In the genomic region with DNA sequence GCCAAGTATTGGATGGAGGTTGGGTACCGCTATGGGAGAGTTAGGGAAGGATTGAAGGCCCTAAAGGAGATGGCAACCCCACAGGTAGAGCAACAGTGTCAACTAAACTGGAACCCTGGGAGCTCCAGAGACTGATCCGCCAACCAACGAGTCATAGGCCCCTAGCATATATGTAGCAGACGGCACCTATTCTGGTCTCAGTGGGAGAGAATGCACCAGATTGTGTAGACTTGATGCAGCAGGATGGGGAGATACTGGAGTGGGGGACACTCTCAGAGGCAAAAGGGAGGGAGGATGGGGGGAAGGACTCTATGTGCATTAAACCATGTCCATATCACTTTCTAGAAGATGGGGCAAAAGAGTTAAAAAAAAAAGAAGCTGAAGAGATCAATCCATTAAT, we compare ENCODE assay signal across 30 mouse cellular contexts.
"Had no signal": no experiment of that assay in that cellular context is flagged by ENCODE, and none has a peak within 500 bp of the region (broad histone marks: within the 10 kb centered on the region; RNA-seq: fewer than 3 reads in every experiment).

No protein-coding gene starts in this region.

- ATAC-seq: liver, embryonic 12.5 days; liver, postnatal 0 days; lung, postnatal 0 days; midbrain, embryonic 13.5 days; midbrain, embryonic 15.5 days; midbrain, embryonic 16.5 days had no signal

- H3K27ac ChIP-seq: limb, embryonic 10.5 days; limb, embryonic 12.5 days; limb, embryonic 13.5 days; limb, embryonic 15.5 days; liver, embryonic 12.5 days; liver, embryonic 13.5 days; liver, embryonic 14.5 days; liver, embryonic 15.5 days; lung, embryonic 15.5 days; macrophage; midbrain, embryonic 10.5 days; midbrain, embryonic 12.5 days; midbrain, embryonic 13.5 days; midbrain, embryonic 15.5 days; neural tube, embryonic 12.5 days had no signal

- H3K4me3 ChIP-seq: limb, embryonic 10.5 days; limb, embryonic 12.5 days; limb, embryonic 13.5 days; limb, embryonic 15.5 days; liver, embryonic 12.5 days; liver, embryonic 13.5 days; liver, embryonic 15.5 days; lung, embryonic 15.5 days; megakaryocyte, embryonic 14.5 days; midbrain, embryonic 10.5 days; midbrain, embryonic 12.5 days; midbrain, embryonic 13.5 days; midbrain, embryonic 15.5 days; myocyte; neural tube, embryonic 12.5 days had no signal

- H3K27me3 ChIP-seq: limb, embryonic 12.5 days; limb, embryonic 13.5 days; limb, embryonic 15.5 days; liver, embryonic 12.5 days; liver, embryonic 13.5 days; liver, embryonic 15.5 days; lung, embryonic 15.5 days; midbrain, embryonic 12.5 days; midbrain, embryonic 13.5 days; midbrain, embryonic 15.5 days; neural tube, embryonic 12.5 days had no signal

- H3K4me1 ChIP-seq: limb, embryonic 10.5 days; limb, embryonic 12.5 days; limb, embryonic 13.5 days; limb, embryonic 15.5 days; liver, embryonic 12.5 days; liver, embryonic 13.5 days; liver, embryonic 15.5 days; lung, embryonic 15.5 days; megakaryocyte, embryonic 14.5 days; midbrain, embryonic 10.5 days; midbrain, embryonic 12.5 days; midbrain, embryonic 13.5 days; midbrain, embryonic 15.5 days; neural tube, embryonic 12.5 days had no signal

- DNase-seq: left cerebral cortex, postnatal 4 days; liver; liver, embryonic 13.5 days; liver, postnatal 0 days; lung, adult 18-20 months; lung, adult 2 months; lung, embryonic 14.5 days; lung, postnatal 10 days; lung, postnatal 14 days; lung, postnatal 36 days; lung, postnatal 4 days; midbrain, embryonic 14.5 days had no signal
